Mouse (Mus musculus) layer of hippocampus, postnatal 36 days (tissue): Measurements from ENCODE around the gene Ang6. TPM values are rescaled to one million over a fixed set of nuclear protein-coding genes. Genes with fewer than 3 reads are reported as not detected.
A peak's percentile ranks its signal among the peaks of the same experiment; 100 is the strongest.
"Not testable (repeated sequence)": the region's sequence is repeated elsewhere in the genome, so short reads cannot be mapped to it uniquely, and the experiment has no call there.

ENCODE experiments used
- DNase-seq, 2 experiments: peaks; one replicate each; pipeline ENCODE4 v3.0.0; 2022
- total RNA-seq, 2 experiments: library from RNA; stranded (reverse); gene quantifications; 2 replicates each; pipeline ENCODE4 v1.2.3; 2021

Gene Ang6
- not detected for total RNA-seq

- DNase-seq, result no peak
Observed at GRCm38 (mm10) chr14:44002169-44002568, at the start of gene Ang6. TSS of gene Ang6 (minus strand) at chr14:44002269.

DNA sequence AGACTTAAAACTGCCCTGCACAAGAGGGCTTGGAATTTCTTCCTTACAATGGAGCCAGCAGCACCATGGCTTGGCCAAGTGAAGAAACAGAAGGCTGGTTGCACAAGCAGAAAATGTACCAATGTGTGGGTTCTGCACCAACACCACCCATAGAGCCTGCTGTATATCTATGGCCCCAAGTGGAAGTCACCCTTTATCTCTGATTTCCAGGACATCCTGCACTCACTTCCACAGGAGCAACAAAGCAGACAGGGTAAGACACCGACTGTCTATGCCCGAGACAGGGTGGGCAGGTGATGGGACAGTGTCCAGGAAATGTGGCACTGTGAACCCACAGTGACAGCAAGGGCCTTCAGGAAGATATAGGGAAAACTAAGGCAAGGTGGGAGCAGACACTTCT is 44.5 kb upstream of the Ang6 start:
- not testable (repeated sequence) for DNase-seq

GRCm38 (mm10) chr14:44031828-44032227 is 29.8 kb upstream of the Ang6 start:
- DNase-seq, result not testable (repeated sequence)

GRCm38 (mm10) chr14:44009686-44010085 is 7.6 kb upstream of the Ang6 start:
- DNase-seq, result not testable (repeated sequence)

DNA sequence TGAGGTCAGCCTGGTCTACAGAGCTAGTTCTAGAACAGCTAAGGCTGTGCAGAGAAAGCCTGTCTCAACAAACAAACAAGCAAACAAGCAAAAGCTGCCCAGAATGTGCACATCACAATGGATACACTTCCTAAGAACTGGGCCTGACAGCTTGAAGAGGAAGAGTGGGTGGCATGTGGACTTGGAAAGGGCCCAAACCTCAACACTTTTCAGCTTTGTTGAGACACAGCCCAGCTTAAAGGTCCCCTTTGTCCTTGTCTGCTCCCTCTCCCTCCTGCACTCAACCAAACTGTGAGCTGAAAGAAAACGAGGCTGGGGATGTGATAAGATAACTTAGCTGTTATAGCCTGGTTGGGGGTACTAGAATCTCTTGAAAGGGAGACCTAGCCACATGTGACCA is 6.0 kb upstream of the Ang6 start:
- DNase-seq, result not testable (repeated sequence)

- DNase-seq, result no peak
Observed at GRCm38 (mm10) chr14:44001600-44001999, 469 bp downstream of the Ang6 start.

GRCm38 (mm10) chr14:43998455-43999000 is 3.5 kb downstream of the Ang6 start:
- not testable (repeated sequence) for DNase-seq

GRCm38 (mm10) chr14:43987404-43987803 is 14.7 kb downstream of the Ang6 start:
- peak; percentile 55 to 63 for DNase-seq

GRCm38 (mm10) chr14:43986147-43986546 is 15.9 kb downstream of the Ang6 start:
- no peak for DNase-seq

DNA sequence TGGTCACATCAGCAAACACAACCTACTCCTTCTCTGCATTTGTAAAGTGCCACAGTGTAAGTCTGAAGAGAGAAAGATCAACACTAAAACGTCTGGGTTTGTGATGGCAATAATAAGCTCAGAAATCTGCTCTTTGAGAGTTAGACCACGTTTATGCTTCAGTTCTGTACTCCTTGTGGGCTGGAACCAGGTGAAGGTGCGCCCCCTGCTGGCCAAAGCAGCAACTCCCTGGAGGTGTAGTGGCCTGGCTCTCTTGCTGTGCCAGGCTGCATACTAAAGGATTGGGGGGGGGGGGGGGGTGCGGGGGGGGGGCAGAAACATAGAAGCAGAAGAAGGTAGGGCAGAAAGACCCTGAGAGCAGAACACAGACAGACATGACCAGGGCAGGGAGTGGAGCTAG is 18.2 kb downstream of the Ang6 start:
- peak; percentile 14 to 19 for DNase-seq

DNA sequence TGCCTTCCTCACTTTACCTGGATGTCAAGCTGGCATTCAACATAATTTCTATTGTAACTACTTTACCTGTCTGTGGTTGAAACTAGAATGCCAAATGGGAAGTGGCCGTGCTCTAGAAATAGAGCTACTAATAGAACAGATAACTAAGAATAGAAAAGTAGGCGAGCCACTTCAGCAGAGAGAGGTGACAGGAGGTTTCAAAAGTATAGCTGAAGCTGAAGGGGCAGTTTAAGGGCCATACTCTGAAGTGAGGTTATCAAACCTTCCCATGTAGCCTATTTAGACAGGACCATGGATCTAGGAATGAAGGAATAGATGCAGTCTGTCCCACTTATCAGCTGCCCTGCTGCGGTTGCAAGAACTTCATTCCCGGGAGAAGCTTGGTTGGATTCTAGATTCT is 18.6 kb downstream of the Ang6 start:
- DNase-seq, result no peak

DNA sequence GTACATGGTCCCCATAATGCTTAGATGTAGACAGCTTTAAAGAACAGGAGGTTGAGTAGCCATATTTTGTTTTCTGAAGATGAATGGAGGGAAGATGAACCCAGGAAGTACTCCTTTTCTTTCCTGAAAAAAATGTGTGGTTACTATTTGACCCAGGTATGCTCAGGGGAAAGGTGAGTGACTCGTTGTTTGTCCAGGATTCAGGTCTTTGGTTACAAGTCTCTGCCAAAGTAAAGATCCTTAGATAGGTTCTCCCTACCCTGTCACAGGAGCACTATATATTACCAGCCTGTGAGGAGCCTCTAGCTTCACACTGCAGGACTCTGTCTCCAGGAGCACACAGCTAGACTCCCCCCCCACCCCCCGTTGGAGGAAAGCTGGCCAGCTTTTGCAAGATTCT is 45.3 kb downstream of the Ang6 start, which contains the start of gene Ang5:
Gene Ang5 (plus strand): TSS at position 301 of the 400 bp plus-strand sequence.
- DNase-seq, result not testable (repeated sequence)

DNA sequence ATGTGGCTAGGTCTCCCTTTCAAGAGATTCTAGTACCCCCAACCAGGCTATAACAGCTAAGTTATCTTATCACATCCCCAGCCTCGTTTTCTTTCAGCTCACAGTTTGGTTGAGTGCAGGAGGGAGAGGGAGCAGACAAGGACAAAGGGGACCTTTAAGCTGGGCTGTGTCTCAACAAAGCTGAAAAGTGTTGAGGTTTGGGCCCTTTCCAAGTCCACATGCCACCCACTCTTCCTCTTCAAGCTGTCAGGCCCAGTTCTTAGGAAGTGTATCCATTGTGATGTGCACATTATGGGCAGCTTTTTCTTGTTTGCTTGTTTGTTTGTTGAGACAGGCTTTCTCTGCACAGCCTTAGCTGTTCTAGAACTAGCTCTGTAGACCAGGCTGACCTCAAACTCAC is 47.0 kb downstream of the Ang6 start:
- DNase-seq, result not testable (repeated sequence)

DNA sequence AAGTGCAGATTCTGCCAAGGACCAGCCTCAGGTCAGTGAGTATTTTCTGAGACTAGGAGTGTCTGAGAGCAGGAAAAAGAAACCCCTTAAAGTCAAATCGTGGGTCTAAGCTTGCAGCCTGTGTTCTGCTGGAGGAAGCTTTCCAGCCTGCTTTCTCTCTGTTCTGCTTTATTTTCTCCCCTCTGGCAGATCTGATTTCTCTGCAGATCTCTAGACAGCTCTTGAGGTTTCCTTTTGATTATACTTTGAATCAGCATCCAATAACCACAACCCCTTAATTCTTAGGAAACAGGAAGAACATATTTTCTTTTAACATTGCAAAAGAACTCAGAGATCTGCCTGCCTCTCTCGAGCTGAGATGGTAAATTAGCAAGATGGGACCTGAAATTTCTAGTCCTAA is 48.7 kb downstream of the Ang6 start:
- DNase-seq, result not testable (repeated sequence)

Other genes with a start within 250 kb of the Ang6 start
- not detected for gene Gm8180, start 217.5 kb downstream of the Ang6 start, total RNA-seq
- gene Ear1, start 126.8 kb downstream of the Ang6 start, total RNA-seq, result not detected
- not detected for gene Ear10, start 78.7 kb downstream of the Ang6 start, total RNA-seq
- gene Gm8113, start 76.9 kb downstream of the Ang6 start, total RNA-seq, result under 1 TPM in 1 of 2 experiments, not detected in 1; 0.33 TPM
- not detected for gene Ang5, start 45.2 kb downstream of the Ang6 start, total RNA-seq
- gene Ear2, start 100.4 kb upstream of the Ang6 start, total RNA-seq, result not detected
- gene Gm3327, start 121.6 kb upstream of the Ang6 start, total RNA-seq, result not detected
- gene Gm8212, start 195.4 kb upstream of the Ang6 start, total RNA-seq, result not detected
- gene 4930503E14Rik, start 211.0 kb upstream of the Ang6 start, total RNA-seq, result not detected